Mouse (Mus musculus) midbrain, postnatal 0 days (tissue): ENCODE results near the gene Olfr617. TPM values are rescaled to one million over a fixed set of nuclear protein-coding genes. Genes with fewer than 3 reads are reported as not detected.
"Not testable (repeated sequence)": the region's sequence is repeated elsewhere in the genome, so short reads cannot be mapped to it uniquely, and the experiment has no call there.

Experiments used
- ATAC-seq: fragments of 200-750 bp; cut with Nextera tagmentation; 2 replicates; pipeline ENCODE4 v1.8.0; 2017; ENCODE audit warnings: moderate number of reproducible peaks, mild to moderate bottlenecking, moderate TSS enrichment, moderate library complexity; ENCODE audit not compliant: low FRiP score
- DNase-seq: peaks from one replicate; pipeline ENCODE4 v3.0.0-alpha.2; 2015; ENCODE audit warnings: low spot score
- H3K27ac ChIP-seq: fragments of 300-500 bp; sonication (generic); 2 replicates; pipeline ENCODE4 v1.5.1; 2014; ENCODE audit warnings: low read depth, mild to moderate bottlenecking, low read length, mixed read lengths
- H3K27me3 ChIP-seq: fragments of 300-500 bp; sonication (generic); 2 replicates; pipeline ENCODE4 v1.6.1; 2014; ENCODE audit warnings: low read length, control low read depth, mixed read lengths; ENCODE audit not compliant: insufficient read depth
- H3K36me3 ChIP-seq: fragments of 300-500 bp; sonication (generic); 2 replicates; pipeline ENCODE4 v1.6.1; 2014; ENCODE audit warnings: low read length, control low read depth, mixed read lengths; ENCODE audit not compliant: insufficient read depth
- H3K4me1 ChIP-seq: fragments of 300-500 bp; sonication (generic); 2 replicates; pipeline ENCODE4 v1.6.1; 2014; ENCODE audit warnings: mild to moderate bottlenecking, control low read depth, antibody characterized with exemption, low read length, mixed read lengths; ENCODE audit not compliant: insufficient read depth
- H3K4me2 ChIP-seq: fragments of 300-500 bp; sonication (generic); 2 replicates; pipeline ENCODE4 v1.6.1; 2014; ENCODE audit warnings: low read depth, mild to moderate bottlenecking, low read length, mixed read lengths; ENCODE audit not compliant: poor library complexity, severe bottlenecking
- H3K4me3 ChIP-seq: fragments of 300-500 bp; sonication (generic); 2 replicates; pipeline ENCODE4 v1.5.1; 2014; ENCODE audit warnings: low read depth, mild to moderate bottlenecking, low read length, moderate library complexity
- H3K9ac ChIP-seq: fragments of 300-500 bp; sonication (generic); replicated peaks from 2 replicates; pipeline ENCODE4 v1.6.1; 2014; ENCODE audit warnings: mild to moderate bottlenecking, low read length, moderate library complexity, mixed read lengths; ENCODE audit not compliant: poor library complexity, severe bottlenecking
- H3K9me3 ChIP-seq: fragments of 300-500 bp; sonication (generic); 2 replicates; pipeline ENCODE4 v1.6.1; 2016; ENCODE audit warnings: low read length, control low read depth
- CTCF ChIP-seq: IDR thresholded peaks from 2 replicates; pipeline ENCODE4 v1.5.1; 2016; ENCODE audit warnings: antibody characterized with exemption, mild to moderate bottlenecking
- WGBS: fragments of 180-500 bp; shearing (Covaris S2); extraction: QIAGEN DNeasy Blood & Tissue Kit; methylation state at CpG from one replicate; pipeline ENCODE4 v1.1.7; 2014; 5-methylcytosine and 5-hydroxymethylcytosine counted together
- polyA plus RNA-seq: library from polyadenylated mRNA; unstranded; fragments of >200 nt; fragmentation: Nextera tagmentation; extraction: Ambion mirVana; gene quantifications from 2 replicates; pipeline ENCODE4 v1.2.1, GENCODE M21; 2015
- total RNA-seq: library from RNA; depleted of rRNA; stranded (reverse); fragments of >200 nt; gene quantifications from 2 replicates; pipeline ENCODE4 v1.2.3, GENCODE M21; 2014; rRNA removed

Gene Olfr617
- not detected in 2 replicates for total RNA-seq
- polyA plus RNA-seq: not detected in 2 replicates

DNA sequence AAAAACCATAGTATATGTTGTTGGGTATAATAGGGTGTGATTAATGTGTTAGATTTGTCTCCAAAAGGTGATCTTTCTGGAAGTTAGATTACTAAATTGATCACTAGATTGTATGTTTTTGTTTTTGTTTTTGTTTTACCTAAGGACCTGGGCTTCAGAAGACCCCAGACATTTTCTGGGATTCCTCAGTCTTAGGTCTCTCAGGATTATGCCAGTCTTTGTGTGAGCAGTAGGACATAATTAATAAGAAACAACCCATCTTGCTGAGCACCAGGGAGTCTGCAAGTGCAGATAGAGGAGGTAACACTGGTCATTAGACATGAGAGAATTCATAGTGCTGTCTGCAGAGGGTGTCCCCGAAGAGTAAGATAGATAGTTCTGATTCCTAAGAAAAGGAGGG, at the start of gene Olfr617:
Gene Olfr617 (plus strand): TSS at position 301 of the 400 bp plus-strand sequence.
- H3K9ac ChIP-seq: no peak within 1 kb of the TSS
- no peak for TF ChIP-seq CTCF
- H3K27ac ChIP-seq: no peak within 1 kb of the TSS
- H3K36me3 ChIP-seq: no peaks in the 10 kb centered on the region
- WGBS: 84% methylated on average over 1 of the region's 1 CpGs
- H3K27me3 ChIP-seq: no peaks in the 10 kb centered on the region
- H3K4me3 ChIP-seq: no peak within 1 kb of the TSS
- no peaks in the 10 kb centered on the region for H3K4me1 ChIP-seq
- H3K9me3 ChIP-seq: no peaks in the 10 kb centered on the region
- no peak for ATAC-seq
- DNase-seq: no peak
- H3K4me2 ChIP-seq: no peak within 1 kb of the TSS

DNA sequence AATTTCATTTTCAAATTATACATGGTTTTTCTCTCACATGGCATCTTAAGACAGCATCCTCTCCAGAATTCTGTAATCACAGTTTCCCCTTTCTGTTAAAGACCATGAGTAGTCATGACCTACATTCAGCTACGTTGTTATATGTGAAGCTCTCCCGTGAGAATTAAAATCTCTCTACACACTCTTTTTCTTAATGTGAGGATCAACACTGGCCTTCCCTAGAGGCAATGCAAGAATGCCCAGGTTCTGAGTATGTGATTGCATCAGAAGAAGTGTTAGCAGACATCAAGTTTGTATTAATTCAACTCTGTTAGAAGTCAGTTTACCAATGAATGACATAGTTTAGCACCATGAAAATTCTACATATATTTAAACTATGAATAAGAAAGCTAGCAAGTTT, 30.2 kb upstream of the Olfr617 start, which contains the start of gene Olfr612:
Gene Olfr612 (minus strand): TSS at position 101 of the 400 bp plus-strand sequence.
- H3K27ac ChIP-seq, H3K27me3 ChIP-seq, H3K9me3 ChIP-seq, DNase-seq, H3K4me2 ChIP-seq, H3K9ac ChIP-seq, ATAC-seq, H3K4me1 ChIP-seq, H3K4me3 ChIP-seq, H3K36me3 ChIP-seq: not testable (repeated sequence)
- 71% methylated on average over 2 of the region's 2 CpGs for WGBS

DNA sequence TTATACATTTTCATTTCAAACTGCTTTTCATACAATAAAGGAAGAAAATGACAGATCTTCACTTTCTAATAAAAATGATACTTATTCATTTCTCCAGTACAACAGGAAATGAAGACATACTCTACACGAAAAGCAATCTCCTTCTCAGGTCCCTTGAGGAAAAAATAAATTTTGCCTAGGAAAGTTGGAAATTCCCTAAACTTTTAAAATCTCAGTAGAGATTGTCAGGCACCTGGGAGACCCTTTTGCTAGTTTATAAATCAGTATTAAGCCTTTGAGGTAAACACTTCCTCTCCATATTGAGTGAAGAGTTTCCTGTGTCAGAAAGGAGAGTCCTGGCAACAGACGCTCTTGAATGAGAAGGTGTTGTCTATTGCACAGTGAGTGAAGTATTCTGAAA, 25.1 kb upstream of the Olfr617 start, which contains the start of gene Olfr613:
Gene Olfr613 (plus strand): TSS at position 301 of the 400 bp plus-strand sequence.
- WGBS: 82% methylated on average over 2 of the region's 2 CpGs
- H3K27ac ChIP-seq: no peak within 1 kb of the TSS
- no peaks in the 10 kb centered on the region for H3K4me1 ChIP-seq
- H3K4me2 ChIP-seq: no peak within 1 kb of the TSS
- no peaks in the 10 kb centered on the region for H3K27me3 ChIP-seq
- no peak within 1 kb of the TSS for H3K4me3 ChIP-seq
- no peak for ATAC-seq
- no peaks in the 10 kb centered on the region for H3K9me3 ChIP-seq
- no peaks in the 10 kb centered on the region for H3K36me3 ChIP-seq
- DNase-seq: no peak
- TF ChIP-seq CTCF: no peak
- H3K9ac ChIP-seq: no peak within 1 kb of the TSS

DNA sequence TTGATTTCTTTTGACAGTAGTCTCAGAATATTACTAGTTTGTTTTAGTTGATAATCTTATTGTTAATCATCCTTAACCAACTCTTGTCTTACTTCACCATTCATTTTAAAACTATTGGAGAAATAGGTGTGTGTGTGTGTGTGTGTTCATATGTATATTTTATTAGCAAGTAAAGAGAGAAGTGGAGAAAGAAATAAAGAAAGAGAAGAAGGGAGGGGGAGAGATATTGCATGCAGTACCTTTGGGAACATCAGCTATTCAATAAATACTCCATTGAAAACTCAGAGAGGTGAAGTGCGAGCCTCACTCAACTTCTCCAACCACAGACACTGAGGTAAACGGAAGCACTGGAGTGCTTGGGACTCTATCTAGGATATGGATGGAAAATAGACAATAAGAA, 17.1 kb upstream of the Olfr617 start, which contains the start of gene Olfr615:
Gene Olfr615 (plus strand): TSS at position 301 of the 400 bp plus-strand sequence.
- no peak within 1 kb of the TSS for H3K9ac ChIP-seq
- no peak within 1 kb of the TSS for H3K4me3 ChIP-seq
- H3K4me2 ChIP-seq: no peak within 1 kb of the TSS
- no peaks in the 10 kb centered on the region for H3K4me1 ChIP-seq
- no peak for TF ChIP-seq CTCF
- DNase-seq (no peak), ATAC-seq (no peak)
- no peaks in the 10 kb centered on the region for H3K36me3 ChIP-seq
- H3K9me3 ChIP-seq: no peaks in the 10 kb centered on the region
- no peak within 1 kb of the TSS for H3K27ac ChIP-seq
- H3K27me3 ChIP-seq: no peaks in the 10 kb centered on the region
- WGBS: 90% methylated on average over 2 of the region's 2 CpGs

DNA sequence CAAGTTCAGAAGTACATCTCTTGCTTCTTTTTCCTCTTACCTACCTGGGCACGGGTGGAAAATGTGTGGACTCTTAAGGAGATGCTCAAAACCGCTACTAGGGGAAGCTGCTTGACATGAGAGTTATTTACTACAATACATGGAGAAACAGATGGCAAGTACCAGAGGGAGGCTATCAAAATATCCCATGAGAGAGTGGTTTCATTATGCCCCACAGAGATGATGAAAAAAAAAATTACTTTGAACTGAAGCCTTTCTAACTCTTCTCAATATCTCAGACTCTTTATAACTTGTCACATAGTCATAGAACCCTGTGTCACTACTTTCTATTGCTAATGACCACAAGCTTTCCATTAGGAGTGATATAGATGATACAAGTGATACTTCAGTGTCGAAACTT, 3.8 kb upstream of the Olfr617 start, which contains the start of gene Olfr616:
Gene Olfr616 (minus strand): TSS at position 101 of the 400 bp plus-strand sequence.
- no peak within 1 kb of the TSS for H3K4me2 ChIP-seq
- no peaks in the 10 kb centered on the region for H3K27me3 ChIP-seq
- no peak within 1 kb of the TSS for H3K9ac ChIP-seq
- no peaks in the 10 kb centered on the region for H3K9me3 ChIP-seq
- no peaks in the 10 kb centered on the region for H3K36me3 ChIP-seq
- no peaks in the 10 kb centered on the region for H3K4me1 ChIP-seq
- no peak within 1 kb of the TSS for H3K4me3 ChIP-seq
- no peak within 1 kb of the TSS for H3K27ac ChIP-seq
- no peak for TF ChIP-seq CTCF
- WGBS: 83% methylated on average over 3 of the region's 3 CpGs
- DNase-seq (no peak), ATAC-seq (no peak)

DNA sequence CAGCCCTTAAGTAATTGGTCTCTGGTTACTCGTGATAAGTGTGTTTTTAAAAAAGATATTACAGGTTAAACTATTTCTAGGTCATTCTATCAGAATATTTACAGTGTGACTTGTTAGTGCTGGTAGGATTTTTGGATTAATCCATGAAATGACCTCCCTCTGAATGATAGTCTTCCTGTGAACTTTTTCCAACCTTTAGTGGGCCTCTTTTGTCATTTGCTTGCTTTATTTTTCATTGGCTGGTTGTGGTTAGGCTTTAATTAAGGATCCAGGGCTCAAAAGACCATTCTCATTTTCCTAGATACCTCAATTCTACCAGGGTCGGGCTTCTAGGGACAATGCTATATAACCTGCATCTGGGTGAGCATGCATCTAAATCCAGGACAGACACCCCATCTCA, 16.9 kb downstream of the Olfr617 start, which contains the start of gene Olfr618:
Gene Olfr618 (plus strand): TSS at position 301 of the 400 bp plus-strand sequence.
- Histone ChIP-seq H3K27me3 (no peaks in the 10 kb centered on the region), H3K9ac (no peak within 1 kb of the TSS), H3K27ac (no peak within 1 kb of the TSS), H3K4me1 (no peaks in the 10 kb centered on the region), H3K9me3 (no peaks in the 10 kb centered on the region), H3K4me3 (no peak within 1 kb of the TSS), H3K4me2 (no peak within 1 kb of the TSS), H3K36me3 (no peaks in the 10 kb centered on the region)
- ATAC-seq (no peak), DNase-seq (no peak)
- TF ChIP-seq CTCF: no peak
- 64% methylated on average over 2 of the region's 2 CpGs for WGBS
